Mouse (Mus musculus): Measurements from ENCODE around the gene Dab1.

Dab1 gene

GRCm38 (mm10) chr4:104458726-104459125, 839.6 kb downstream of the Dab1 start:
- DNase-seq, result no peak

- DNase-seq, result no peak
Observed at GRCm38 (mm10) chr4:104461106-104462011, 842.2 kb downstream of the Dab1 start.

GRCm38 (mm10) chr4:104462932-104463780, 844.0 kb downstream of the Dab1 start:
- DNase-seq, result no peak

DNA sequence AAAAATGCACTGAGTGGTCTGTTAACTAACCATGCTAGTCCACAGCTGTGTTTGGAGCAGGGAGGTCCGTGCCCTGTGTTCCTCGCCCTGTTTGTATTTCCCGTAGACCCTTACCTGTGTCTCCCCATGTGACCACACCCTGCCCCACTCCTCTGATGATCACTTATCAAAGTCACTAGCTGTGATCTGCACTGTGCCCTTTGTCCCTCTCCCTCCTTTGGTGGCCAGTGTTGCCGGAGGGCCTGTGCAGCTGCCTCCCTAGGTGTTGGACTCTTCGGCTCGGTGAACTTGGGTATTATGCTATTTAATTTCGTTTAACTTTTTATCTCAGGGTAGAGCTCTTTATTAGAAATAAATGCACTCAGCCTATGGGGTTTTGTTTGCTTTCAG, 844.6 kb downstream of the Dab1 start:
- no peak for DNase-seq

- DNase-seq, result no peak
Observed at GRCm38 (mm10) chr4:104465594-104465993, 846.4 kb downstream of the Dab1 start.

- no peak for DNase-seq
Observed at GRCm38 (mm10) chr4:104468666-104469065, 849.5 kb downstream of the Dab1 start.

DNA sequence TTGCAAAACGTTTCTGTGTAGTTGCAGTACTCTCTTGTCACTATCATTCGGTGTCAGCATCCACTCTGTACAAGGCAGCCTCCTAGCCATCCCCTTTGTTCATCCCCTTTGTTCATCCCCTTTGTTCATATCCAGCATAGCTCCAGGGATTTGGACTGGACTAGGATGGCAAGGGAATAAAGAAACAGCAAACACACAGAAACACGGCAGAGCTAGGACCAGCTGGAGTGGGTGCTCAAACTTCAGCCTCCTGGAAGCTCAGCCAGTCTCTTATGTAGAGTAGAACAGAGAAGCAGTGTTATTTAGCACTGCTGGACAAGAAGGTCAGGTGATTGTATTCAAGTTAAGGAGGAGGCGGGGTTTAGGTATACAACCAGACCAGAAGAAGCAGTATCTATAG, 853.8 kb downstream of the Dab1 start:
- DNase-seq, result no peak

GRCm38 (mm10) chr4:104476841-104477240, 857.7 kb downstream of the Dab1 start:
- no peak for DNase-seq

- no peak for DNase-seq
Observed at GRCm38 (mm10) chr4:104483948-104484347, 864.8 kb downstream of the Dab1 start.

DNA sequence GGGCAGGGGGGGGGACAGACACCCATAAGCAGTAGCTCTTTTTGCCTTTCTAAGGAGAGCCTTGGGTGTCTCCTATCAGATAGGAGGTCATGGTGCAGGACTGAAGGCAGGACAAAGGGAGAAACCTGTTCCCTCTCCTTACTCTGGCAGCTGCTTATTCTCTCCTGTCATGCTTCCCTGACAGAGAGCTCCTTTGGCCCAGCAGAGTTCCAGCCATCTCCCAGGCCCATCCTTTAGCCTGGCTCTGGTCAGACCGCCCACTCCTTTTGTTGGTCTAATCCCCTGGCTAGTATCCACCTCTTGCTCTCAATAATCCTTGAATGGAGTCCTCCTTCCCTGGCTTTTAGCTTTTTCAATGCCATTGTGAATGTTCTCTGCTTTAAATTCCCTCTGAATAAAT, 878.1 kb downstream of the Dab1 start:
- DNase-seq, result no peak

DNA sequence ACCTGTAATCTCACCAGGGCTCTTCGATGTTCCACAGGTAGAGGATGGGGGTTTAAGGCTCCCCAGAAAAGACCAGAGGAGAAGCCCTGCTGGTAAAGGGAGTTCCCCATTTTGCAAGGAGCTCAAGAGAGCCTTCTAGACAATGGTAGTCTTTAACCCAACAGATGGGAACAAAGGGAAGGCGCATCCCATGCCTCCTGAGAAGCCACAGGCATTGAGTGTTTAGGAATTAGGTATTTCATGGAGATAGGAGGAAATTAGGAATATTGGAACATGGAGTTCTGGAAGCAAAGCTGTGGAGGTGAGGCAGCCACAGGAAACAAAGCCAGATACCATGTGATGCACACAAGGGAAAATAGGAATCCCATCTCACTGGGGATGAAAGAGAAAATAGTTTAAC, 881.0 kb downstream of the Dab1 start:
- DNase-seq, result no peak

DNA sequence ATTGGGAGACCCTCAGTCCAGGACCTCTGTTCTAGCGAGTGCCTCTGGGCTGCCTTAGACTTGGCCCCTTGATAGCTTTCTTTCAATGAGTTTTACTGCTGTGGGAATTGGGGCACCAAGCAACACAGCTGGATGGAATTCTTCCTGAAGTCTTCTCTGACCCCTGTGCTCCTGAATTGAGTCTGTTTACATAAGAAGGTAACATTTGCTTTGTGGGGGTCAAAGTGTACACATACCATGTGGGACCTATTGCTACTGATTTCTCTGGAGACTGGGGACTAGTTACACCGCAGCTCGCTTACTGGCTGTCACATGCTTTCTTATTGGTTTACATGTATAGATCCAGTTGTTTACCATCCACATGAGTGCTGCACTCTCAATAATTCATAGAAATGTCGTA, 881.5 kb downstream of the Dab1 start:
- DNase-seq, result no peak

- no peak for DNase-seq
Observed at GRCm38 (mm10) chr4:104501245-104501644, 882.1 kb downstream of the Dab1 start.

GRCm38 (mm10) chr4:104504916-104505315, 885.8 kb downstream of the Dab1 start:
- no peak for DNase-seq

GRCm38 (mm10) chr4:104509230-104509985, 890.2 kb downstream of the Dab1 start:
- no peak for DNase-seq

GRCm38 (mm10) chr4:104511855-104512254, 892.7 kb downstream of the Dab1 start:
- DNase-seq, result no peak

DNA sequence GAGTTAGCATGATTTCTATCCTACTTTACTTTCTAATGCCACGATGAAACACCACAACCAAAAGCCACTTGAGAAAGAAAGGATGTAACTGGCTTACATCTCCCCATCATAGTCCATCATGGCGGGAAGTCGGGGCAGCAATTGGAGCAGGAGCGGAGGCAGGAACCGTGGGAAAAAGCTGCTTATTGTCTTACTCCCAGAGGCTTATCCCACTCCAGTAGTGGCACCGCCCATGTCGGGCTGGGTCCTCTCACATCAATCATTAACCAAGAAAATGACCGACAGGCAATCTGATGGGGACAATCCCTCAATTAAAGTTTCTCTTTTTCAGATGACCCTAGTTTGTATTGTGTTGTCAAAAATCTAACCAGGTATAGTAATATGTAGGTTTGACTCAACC, 893.4 kb downstream of the Dab1 start:
- DNase-seq, result no peak

GRCm38 (mm10) chr4:104513622-104514021, 894.5 kb downstream of the Dab1 start:
- no peak for DNase-seq

GRCm38 (mm10) chr4:104514568-104515000, 895.4 kb downstream of the Dab1 start:
- DNase-seq, result no peak

GRCm38 (mm10) chr4:104515681-104516080, 896.5 kb downstream of the Dab1 start:
- DNase-seq, result no peak

DNA sequence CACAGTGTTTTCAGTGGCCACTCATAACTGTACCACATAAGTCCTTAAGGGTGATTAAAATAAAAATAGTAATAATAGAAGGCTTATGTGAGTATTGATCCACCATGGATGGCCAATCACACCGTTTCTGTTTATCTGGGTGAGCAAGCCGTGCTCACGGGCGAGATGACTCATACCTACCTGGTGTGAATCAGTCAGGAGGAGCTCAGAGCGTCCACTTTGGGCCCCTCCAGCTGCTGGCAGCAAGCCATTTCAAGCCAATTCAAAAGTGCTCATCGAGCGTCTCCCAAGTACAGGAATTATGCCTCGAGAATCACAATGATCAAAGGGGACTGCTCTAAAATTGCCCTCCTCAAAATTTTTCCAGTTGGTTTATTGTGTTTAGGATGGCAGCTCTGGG, 903.2 kb downstream of the Dab1 start:
- no peak for DNase-seq

- no peak for DNase-seq
Observed at GRCm38 (mm10) chr4:104523776-104524175, 904.6 kb downstream of the Dab1 start.
